Mouse (Mus musculus) CH12.LX (cell line): ENCODE data around the gene Ptx4. TPM values are rescaled to one million over a fixed set of nuclear protein-coding genes. Genes with fewer than 3 reads are reported as not detected.

Source experiments
- DNase-seq: peaks from one replicate; pipeline ENCODE4 v3.0.0-alpha.2; 2013; ENCODE audit errors: extremely low read depth
- H3K27ac ChIP-seq: 2 replicates; pipeline ENCODE4 v1.5.1; 2012; ENCODE audit warnings: low read depth, mild to moderate bottlenecking, control low read depth, moderate library complexity; ENCODE audit not compliant: insufficient read depth
- H3K27me3 ChIP-seq: replicated peaks from 2 replicates; pipeline ENCODE3; 2012; ENCODE audit warnings: inconsistent platforms
- H3K36me3 ChIP-seq, 2 experiments: replicated peaks in 1 of 2; 2 replicates each; pipeline versions ENCODE3 to v1.6.1; 2012; ENCODE audit warnings: inconsistent platforms in 1 of 2, low read length in 1 of 2, mild to moderate bottlenecking in 1 of 2, mixed read lengths in 1 of 2, moderate library complexity in 1 of 2; ENCODE audit not compliant: control insufficient read depth in 1 of 2, insufficient read depth in 1 of 2
- H3K4me1 ChIP-seq, 2 experiments: 2 replicates each; pipeline ENCODE4 v1.6.1; 2012; ENCODE audit warnings: inconsistent platforms in 1 of 2, moderate library complexity in 1 of 2; ENCODE audit not compliant: insufficient read depth in 2 of 2, control insufficient read depth in 1 of 2
- H3K4me2 ChIP-seq: 2 replicates; pipeline ENCODE4 v1.6.1; 2012; ENCODE audit warnings: low read depth, mild to moderate bottlenecking, control low read depth; ENCODE audit not compliant: poor library complexity, insufficient read depth, severe bottlenecking
- H3K4me3 ChIP-seq, 3 experiments: fragments of 150-350 bp in 1 of 3; sonication (generic) in 1 of 3; replicated peaks in 1 of 3; 2 replicates each; pipeline versions ENCODE3 to v1.5.1; 2011 to 2012; ENCODE audit warnings: low read depth in 2 of 3, low read length in 2 of 3, mild to moderate bottlenecking in 2 of 3, moderate library complexity in 2 of 3, control low read depth in 1 of 3, improper control_type of control experiment in 1 of 3, inconsistent platforms in 1 of 3, mixed read lengths in 1 of 3; ENCODE audit not compliant: poor library complexity in 1 of 3
- H3K79me2 ChIP-seq: replicated peaks from 2 replicates; pipeline ENCODE4 v1.6.1; 2012; ENCODE audit warnings: mild to moderate bottlenecking, moderate library complexity; ENCODE audit not compliant: control insufficient read depth, poor library complexity, insufficient read depth, severe bottlenecking; ENCODE audit errors: extremely low read depth
- H3K9ac ChIP-seq: 2 replicates; pipeline ENCODE4 v1.6.1; 2012; ENCODE audit warnings: low read depth, mild to moderate bottlenecking, control low read depth, moderate library complexity; ENCODE audit not compliant: insufficient read depth
- H3K9me3 ChIP-seq: replicated peaks from 2 replicates; pipeline ENCODE3; 2012; ENCODE audit warnings: low read length, inconsistent platforms, mixed read lengths
- CHD1 ChIP-seq: IDR thresholded peaks from 2 replicates; pipeline ENCODE4 v1.6.1; 2012; ENCODE audit warnings: low read depth, low read length, improper control_type of control experiment, inconsistent platforms
- CTCF ChIP-seq, 2 experiments: IDR thresholded peaks in 1 of 2; conservative IDR thresholded peaks in 1 of 2; 2 replicates each; pipeline ENCODE4 v1.5.1; 2011 to 2012; ENCODE audit warnings: low read depth in 2 of 2, low read length in 2 of 2, improper control_type of control experiment in 1 of 2, inconsistent platforms in 1 of 2, mild to moderate bottlenecking in 1 of 2, moderate library complexity in 1 of 2
- EP300 ChIP-seq: IDR thresholded peaks from 2 replicates; pipeline ENCODE4 v1.6.1; 2011; ENCODE audit warnings: low read length, improper control_type of control experiment
- ETS1 ChIP-seq: conservative IDR thresholded peaks from 2 replicates; pipeline ENCODE4 v1.6.1; 2012; ENCODE audit warnings: low read depth, mild to moderate bottlenecking, inconsistent platforms, low read length, improper control_type of control experiment, moderate library complexity
- HCFC1 ChIP-seq: IDR thresholded peaks from 2 replicates; pipeline ENCODE4 v1.6.1; 2012; ENCODE audit warnings: low read depth, mild to moderate bottlenecking, inconsistent platforms, low read length, improper control_type of control experiment
- JUND ChIP-seq: conservative IDR thresholded peaks from 2 replicates; pipeline ENCODE4 v1.6.1; 2011; ENCODE audit warnings: low read depth, low read length, improper control_type of control experiment
- KAT2A ChIP-seq: IDR thresholded peaks from 2 replicates; pipeline ENCODE4 v1.6.1; 2012; ENCODE audit warnings: low read length, improper control_type of control experiment, inconsistent platforms; ENCODE audit not compliant: insufficient replicate concordance
- MAFK ChIP-seq: IDR thresholded peaks from 2 replicates; pipeline ENCODE4 v1.6.1; 2011; ENCODE audit warnings: low read length, improper control_type of control experiment; ENCODE audit not compliant: insufficient replicate concordance
- MAZ ChIP-seq: IDR thresholded peaks from 2 replicates; pipeline ENCODE4 v1.6.1; 2012; ENCODE audit warnings: low read depth, mild to moderate bottlenecking, inconsistent platforms, low read length, improper control_type of control experiment, moderate library complexity
- MEF2A ChIP-seq: IDR thresholded peaks from 2 replicates; pipeline ENCODE4 v1.6.1; 2014; ENCODE audit warnings: low read depth, mild to moderate bottlenecking, inconsistent platforms, low read length, improper control_type of control experiment, borderline replicate concordance
- MXI1 ChIP-seq: IDR thresholded peaks from 2 replicates; pipeline ENCODE4 v1.6.1; 2011; ENCODE audit warnings: mild to moderate bottlenecking, low read depth, low read length, improper control_type of control experiment
- NRF1 ChIP-seq: IDR thresholded peaks from 2 replicates; pipeline ENCODE4 v1.6.1; 2014; ENCODE audit warnings: low read depth, mild to moderate bottlenecking, inconsistent platforms, low read length, improper control_type of control experiment, moderate library complexity
- RAD21 ChIP-seq: IDR thresholded peaks from 2 replicates; pipeline ENCODE4 v1.6.1; 2011; ENCODE audit warnings: low read depth, mild to moderate bottlenecking, low read length, improper control_type of control experiment, moderate library complexity
- RCOR1 ChIP-seq: conservative IDR thresholded peaks from 2 replicates; pipeline ENCODE4 v1.6.1; 2012; ENCODE audit warnings: low read depth, mild to moderate bottlenecking, inconsistent platforms, low read length, improper control_type of control experiment
- SIN3A ChIP-seq: IDR thresholded peaks from 2 replicates; pipeline ENCODE4 v1.6.1; 2012; ENCODE audit warnings: low read length, improper control_type of control experiment, inconsistent platforms
- TBP ChIP-seq: conservative IDR thresholded peaks from 2 replicates; pipeline ENCODE4 v1.6.1; 2011; ENCODE audit warnings: low read depth, low read length, improper control_type of control experiment
- ZC3H11A ChIP-seq: IDR thresholded peaks from 2 replicates; pipeline ENCODE4 v1.6.1; 2012; ENCODE audit warnings: low read depth, mild to moderate bottlenecking, inconsistent platforms, low read length, improper control_type of control experiment
- ZMIZ1 ChIP-seq: IDR thresholded peaks from 2 replicates; pipeline ENCODE4 v1.6.1; 2012; ENCODE audit warnings: low read depth, mild to moderate bottlenecking, inconsistent platforms, low read length, improper control_type of control experiment
- ZNF384 ChIP-seq: IDR thresholded peaks from 2 replicates; pipeline ENCODE4 v1.6.1; 2012; ENCODE audit warnings: low read depth, low read length, improper control_type of control experiment, inconsistent platforms
- dilution Hi-C: fragments of 300-500 bp; cut with MboI; formaldehyde crosslinking; loops from 2 replicates; pipeline ENCODE4 v1.14.3; 2020; ENCODE audit warnings: low sequenced_read_pairs; ENCODE audit not compliant: extremely low pct_unique_long_range_greater_than_20kb, extremely low pct_ligation_motif_present
- in situ Hi-C: fragments of 300-500 bp; cut with MboI; formaldehyde crosslinking; loops from 3 replicates; pipeline ENCODE4 v1.14.3; 2019; ENCODE audit warnings: low sequenced_read_pairs, low pct_ligation_motif_present, low pct_unique_long_range_greater_than_20kb, mixed read lengths
- polyA plus RNA-seq: library from polyadenylated mRNA; unstranded; fragments of >175 nt; gene quantifications from 2 replicates; pipeline ENCODE4 v1.2.1, GENCODE M21; 2012; ENCODE audit warnings: low read depth; ENCODE audit not compliant: insufficient read length
- total RNA-seq, 2 experiments: library from RNA; depleted of rRNA; stranded (reverse); fragments of 300-350 nt in 1 of 2; fragments of >200 nt in 1 of 2; gene quantifications; 2 replicates each; pipeline ENCODE4 v1.2.3; 2012 to 2014

The Ptx4 gene
- total and polyA plus RNA-seq, 3 experiments: not detected

GRCm38 (mm10) chr17:25127079-25127478 lies 6.5 kb downstream of the Ptx4 start:
- no peak for DNase-seq
- in situ Hi-C loops: no loop called here

GRCm38 (mm10) chr17:25127681-25128080 lies 7.1 kb downstream of the Ptx4 start:
- DNase-seq: no peak
- H3K27me3 ChIP-seq: peaks cover 52% of the 10 kb centered on the region
- TF ChIP-seq RCOR1 (no peak), ZC3H11A (no peak), MAZ (no peak), NRF1 (no peak), EP300 (no peak)
- H3K4me1 ChIP-seq: peaks cover under 1 to 3% of the 10 kb centered on the region in 2 experiments; a peak in 2 of 4 replicates
- H3K36me3 ChIP-seq: no peaks in the 10 kb centered on the region
- no peak overlapping the region for H3K4me3 ChIP-seq
- H3K9ac ChIP-seq: no peak overlapping the region
- no peak overlapping the region for H3K27ac ChIP-seq
- no peaks in the 10 kb centered on the region for H3K9me3 ChIP-seq
- dilution Hi-C loops (no loop called here), in situ Hi-C loops (no loop called here)
- H3K79me2 ChIP-seq: no peaks in the 10 kb centered on the region
- no peak overlapping the region for H3K4me2 ChIP-seq

More at GRCm38 (mm10) chr17:25127079-25127478, 6.5 kb downstream of the Ptx4 start:
- H3K4me1 ChIP-seq: peaks cover 0 to 3% of the 10 kb centered on the region in 2 experiments; a peak in 1 of 4 replicates
- TF ChIP-seq MAFK: peak; percentile 100
- no peak for TF ChIP-seq ZMIZ1
- no peak overlapping the region for H3K27ac ChIP-seq
- no peak overlapping the region for H3K4me3 ChIP-seq
- 0 out of 2 replicates have a peak overlapping the region, but pooled peaks have one; percentile 8 for H3K4me2 ChIP-seq
- dilution Hi-C loops: no loop called here
- H3K27me3 ChIP-seq: peaks cover 59% of the 10 kb centered on the region
- no peaks in the 10 kb centered on the region for H3K79me2 ChIP-seq
- H3K9me3 ChIP-seq: no peaks in the 10 kb centered on the region
- H3K36me3 ChIP-seq: no peaks in the 10 kb centered on the region
- H3K9ac ChIP-seq: no peak overlapping the region

GRCm38 (mm10) chr17:25130060-25130459 lies 9.5 kb downstream of the Ptx4 start:
- H3K27ac ChIP-seq: no peak overlapping the region

More at GRCm38 (mm10) chr17:25130060-25130459, 9.5 kb downstream of the Ptx4 start:
- DNase-seq: peak; percentile 13
- Histone ChIP-seq H3K4me3 (no peak overlapping the region), H3K79me2 (peaks cover 6% of the 10 kb centered on the region; the same call in 1 of the 2 replicates), H3K9me3 (no peaks in the 10 kb centered on the region), H3K4me1 (peaks cover 10 to 14% of the 10 kb centered on the region in 2 experiments), H3K9ac (no peak overlapping the region), H3K27me3 (peaks cover 30% of the 10 kb centered on the region), H3K4me2 (no peak overlapping the region), H3K36me3 (peaks cover 0 to 3% of the 10 kb centered on the region in 2 experiments)
- dilution Hi-C loops (no loop called here), in situ Hi-C loops (no loop called here)
- TF ChIP-seq KAT2A (no peak), RAD21 (peak; percentile 20), MAFK (no peak), ZC3H11A (no peak), ETS1 (no peak), MEF2A (no peak), SIN3A (no peak), RCOR1 (no peak), HCFC1 (no peak), CTCF (conservative IDR thresholded peaks at IDR 0.05 in 1 of 2, IDR thresholded peaks at IDR 0.05 in 1 of 2; ENCODE audit: low read depth in 2 of 2, low read length in 2 of 2) (peak; percentile 5 to 52; a peak in 2 of 4 replicates), TBP (no peak), CHD1 (no peak), MXI1 (no peak), NRF1 (no peak), JUND (no peak), ZNF384 (peak; percentile 67)
